Mouse (Mus musculus): Measurements from ENCODE around the gene Trmt10c. TPM values are rescaled to one million over a fixed set of nuclear protein-coding genes. Genes with fewer than 3 reads are reported as not detected.

The Trmt10c gene
- polyA plus RNA-seq, 1 experiment from 2014 or later, result 31.3 TPM

GRCm38 (mm10) chr16:55990311-55990710 lies 47.3 kb downstream of the Trmt10c start:
- no peak overlapping the region for H3K4me3 ChIP-seq (ENCODE audit: low read depth, low read length)
- ATAC-seq (ENCODE audit: low FRiP score) (no peak), DNase-seq (ENCODE audit: low spot score, missing footprints) (no peak)
- no peaks in the 10 kb centered on the region for H3K9me3 ChIP-seq (ENCODE audit: control insufficient read depth, low read length)
- H3K9ac ChIP-seq (ENCODE audit: low read length), result no peak overlapping the region
- H3K36me3 ChIP-seq (ENCODE audit: control insufficient read depth, insufficient read depth, low read length), result no peaks in the 10 kb centered on the region
- no peaks in the 10 kb centered on the region for H3K4me1 ChIP-seq (ENCODE audit: control insufficient read depth, insufficient read depth, low read length)
- H3K4me2 ChIP-seq, result no peak overlapping the region
- no peaks in the 10 kb centered on the region for H3K27me3 ChIP-seq (ENCODE audit: control insufficient read depth, insufficient read depth, low read length)
- no peak overlapping the region for H3K27ac ChIP-seq (ENCODE audit: low read depth, low read length)
- WGBS, result 96% methylated on average over 4 of the region's 4 CpGs

GRCm38 (mm10) chr16:55986001-55986400 lies 51.6 kb downstream of the Trmt10c start:
- H3K36me3 ChIP-seq (ENCODE audit: control insufficient read depth, insufficient read depth, low read length), result peaks cover 4% of the 10 kb centered on the region; the same call in 1 of the 2 replicates

More at GRCm38 (mm10) chr16:55986001-55986400, 51.6 kb downstream of the Trmt10c start:
- Histone ChIP-seq H3K27me3 (ENCODE audit: control insufficient read depth, insufficient read depth, low read length) (no peaks in the 10 kb centered on the region), H3K4me3 (ENCODE audit: low read depth, low read length) (no peak overlapping the region), H3K9me3 (ENCODE audit: control insufficient read depth, low read length) (no peaks in the 10 kb centered on the region), H3K4me1 (ENCODE audit: control insufficient read depth, insufficient read depth, low read length) (no peaks in the 10 kb centered on the region), H3K27ac (ENCODE audit: low read depth, low read length) (no peak overlapping the region), H3K4me2 (no peak overlapping the region), H3K9ac (ENCODE audit: low read length) (no peak overlapping the region)
- ATAC-seq (ENCODE audit: low FRiP score), result no peak
- WGBS, result 91% methylated on average over 3 of the region's 3 CpGs
- DNase-seq (ENCODE audit: low spot score, missing footprints), result no peak

Small RNAs within 50 kb of the gene (microRNA-seq; reads per million reads assigned to microRNA genes)
- not detected for gene Gm24047

Other genes with a start within 250 kb of the Trmt10c start
- 1.3 and 1.8 TPM in 2 replicates for gene Nfkbiz, start 198.9 kb downstream of the Trmt10c start, polyA plus RNA-seq (2014; fragmentation: Nextera tagmentation; extraction: Ambion mirVana)
- 1.1 TPM in 2 replicates for gene Nxpe3, start 142.5 kb downstream of the Trmt10c start, polyA plus RNA-seq (2014; fragmentation: Nextera tagmentation; extraction: Ambion mirVana)
- 18.3 and 19.7 TPM in 2 replicates for gene Cep97, start 103.0 kb downstream of the Trmt10c start, polyA plus RNA-seq (2014; fragmentation: Nextera tagmentation; extraction: Ambion mirVana)
- gene Rpl24, start 71.5 kb downstream of the Trmt10c start, polyA plus RNA-seq (2014; fragmentation: Nextera tagmentation; extraction: Ambion mirVana), result 842 and 869 TPM in 2 replicates
- 15.9 TPM in 2 replicates for gene Zbtb11, start 63.9 kb downstream of the Trmt10c start, polyA plus RNA-seq (2014; fragmentation: Nextera tagmentation; extraction: Ambion mirVana)
- gene Pcnp, start 8.1 kb downstream of the Trmt10c start, polyA plus RNA-seq (2014; fragmentation: Nextera tagmentation; extraction: Ambion mirVana), result 384 and 403 TPM in 2 replicates
- 37.4 and 42.8 TPM in 2 replicates for gene Senp7, start 10.5 kb upstream of the Trmt10c start, polyA plus RNA-seq (2014; fragmentation: Nextera tagmentation; extraction: Ambion mirVana)
- 0.10 and 0.22 TPM in 2 replicates for gene Impg2, start 166.5 kb upstream of the Trmt10c start, polyA plus RNA-seq (2014; fragmentation: Nextera tagmentation; extraction: Ambion mirVana)